Mouse (Mus musculus) lung, postnatal 0 days (tissue): ENCODE results near the gene Syne2. TPM values are rescaled to one million over a fixed set of nuclear protein-coding genes. Genes with fewer than 3 reads are reported as not detected.
A peak's percentile ranks its signal among the peaks of the same experiment; 100 is the strongest.

ENCODE experiments used
- ATAC-seq: fragments of 200-750 bp; cut with Nextera tagmentation; 2 replicates; pipeline ENCODE4 v1.8.0; 2017; ENCODE audit warnings: moderate library complexity
- DNase-seq: peaks from one replicate; pipeline ENCODE4 v3.0.0-alpha.2; 2016; ENCODE audit warnings: low spot score
- H3K27ac ChIP-seq: fragments of 300-500 bp; sonication (generic); 2 replicates; pipeline ENCODE4 v1.5.1; 2014; ENCODE audit warnings: antibody characterized with exemption, mild to moderate bottlenecking, low read length, mixed read lengths
- H3K27me3 ChIP-seq: fragments of 300-500 bp; sonication (generic); replicated peaks from 2 replicates; pipeline ENCODE4 v1.6.1; 2014; ENCODE audit warnings: low read length, mixed read lengths; ENCODE audit not compliant: insufficient read depth
- H3K36me3 ChIP-seq: fragments of 300-500 bp; sonication (generic); 2 replicates; pipeline ENCODE4 v1.6.1; 2014; ENCODE audit warnings: low read length, mixed read lengths; ENCODE audit not compliant: insufficient read depth
- H3K4me1 ChIP-seq: fragments of 300-500 bp; sonication (generic); 2 replicates; pipeline ENCODE4 v1.6.1; 2014; ENCODE audit warnings: antibody characterized with exemption, low read depth, low read length, mixed read lengths; ENCODE audit not compliant: insufficient read depth
- H3K4me2 ChIP-seq: fragments of 300-500 bp; sonication (generic); replicated peaks from 2 replicates; pipeline ENCODE4 v1.6.1; 2014; ENCODE audit warnings: low read depth, mild to moderate bottlenecking, low read length, moderate library complexity, mixed read lengths
- H3K4me3 ChIP-seq: fragments of 300-500 bp; sonication (generic); 2 replicates; pipeline ENCODE4 v1.5.1; 2014; ENCODE audit warnings: low read depth, low read length
- H3K9ac ChIP-seq: fragments of 300-500 bp; sonication (generic); replicated peaks from 2 replicates; pipeline ENCODE4 v1.6.1; 2014; ENCODE audit warnings: low read depth, mild to moderate bottlenecking
- H3K9me3 ChIP-seq: fragments of 300-500 bp; sonication (generic); 2 replicates; pipeline ENCODE4 v1.6.1; 2016; ENCODE audit warnings: low read length, mixed read lengths
- CTCF ChIP-seq: IDR thresholded peaks from 2 replicates; pipeline ENCODE4 v1.5.1; 2016; ENCODE audit warnings: antibody characterized with exemption, mild to moderate bottlenecking
- EP300 ChIP-seq: IDR thresholded peaks from 2 replicates; pipeline ENCODE4 v1.6.1; 2016; ENCODE audit warnings: antibody characterized with exemption, mild to moderate bottlenecking, control low read depth
- WGBS: fragments of 180-500 bp; shearing (Covaris S2); extraction: QIAGEN DNeasy Blood & Tissue Kit; methylation state at CpG from one replicate; pipeline ENCODE4 v1.1.7; 2014; 5-methylcytosine and 5-hydroxymethylcytosine counted together
- polyA plus RNA-seq: library from polyadenylated mRNA; unstranded; fragments of >200 nt; fragmentation: Nextera tagmentation; extraction: Ambion mirVana; gene quantifications from 2 replicates; pipeline ENCODE4 v1.2.1, GENCODE M21; 2015

Gene Syne2
- polyA plus RNA-seq, 1 experiment from 2014 or later = 41.8 TPM

- no peak for TF ChIP-seq EP300
Observed at GRCm38 (mm10) chr12:75922900-75923299, 105.0 kb downstream of the Syne2 start.

GRCm38 (mm10) chr12:75924852-75925251 lies 106.9 kb downstream of the Syne2 start:
- H3K27me3 ChIP-seq = no peaks in the 10 kb centered on the region
- no peak for TF ChIP-seq EP300
- TF ChIP-seq CTCF = no peak
- H3K4me1 ChIP-seq = no peaks in the 10 kb centered on the region
- 88% methylated on average over 11 of the region's 11 CpGs for WGBS
- ATAC-seq = no peak
- H3K36me3 ChIP-seq = peaks cover 30% of the 10 kb centered on the region
- no peaks in the 10 kb centered on the region for H3K9me3 ChIP-seq
- H3K4me3 ChIP-seq = no peak overlapping the region
- H3K9ac ChIP-seq = no peak overlapping the region
- H3K4me2 ChIP-seq = no peak overlapping the region
- no peak for DNase-seq
- H3K27ac ChIP-seq = no peak overlapping the region

More at GRCm38 (mm10) chr12:75922900-75923299, 105.0 kb downstream of the Syne2 start:
- Histone ChIP-seq H3K9me3 (no peaks in the 10 kb centered on the region), H3K4me1 (no peaks in the 10 kb centered on the region), H3K9ac (no peak overlapping the region), H3K36me3 (peaks cover 31% of the 10 kb centered on the region), H3K27me3 (no peaks in the 10 kb centered on the region), H3K4me2 (no peak overlapping the region), H3K4me3 (no peak overlapping the region), H3K27ac (no peak overlapping the region)
- ATAC-seq (peak; percentile 58), DNase-seq (no peak)
- WGBS = 60% methylated on average over 11 of the region's 11 CpGs

GRCm38 (mm10) chr12:75927596-75927995 lies 109.7 kb downstream of the Syne2 start:
- Histone ChIP-seq H3K4me1 (no peaks in the 10 kb centered on the region), H3K27ac (no peak overlapping the region), H3K4me3 (no peak overlapping the region), H3K36me3 (peaks cover 29% of the 10 kb centered on the region), H3K9me3 (no peaks in the 10 kb centered on the region), H3K4me2 (no peak overlapping the region), H3K9ac (no peak overlapping the region), H3K27me3 (no peaks in the 10 kb centered on the region)
- ATAC-seq (peak; percentile 46; the same call in 1 of the 2 replicates), DNase-seq (peak; percentile 20)
- TF ChIP-seq EP300 (no peak), CTCF (no peak)
- WGBS = 71% methylated on average over 1 of the region's 1 CpGs

- no peaks in the 10 kb centered on the region for H3K27me3 ChIP-seq
- TF ChIP-seq EP300 (peak; percentile 73), CTCF (no peak)
- no peak overlapping the region for H3K27ac ChIP-seq
- ATAC-seq (peak; percentile 70), DNase-seq (peak; percentile 62)
- peaks cover 6% of the 10 kb centered on the region for H3K36me3 ChIP-seq
- no peaks in the 10 kb centered on the region; the same call in 1 of the 2 replicates for H3K4me1 ChIP-seq
- 47% methylated on average over 4 of the region's 4 CpGs for WGBS
- no peaks in the 10 kb centered on the region for H3K9me3 ChIP-seq
- H3K9ac ChIP-seq = no peak overlapping the region
- no peak overlapping the region for H3K4me3 ChIP-seq
- H3K4me2 ChIP-seq = no peak overlapping the region
Observed at GRCm38 (mm10) chr12:75933561-75933960, 115.6 kb downstream of the Syne2 start.

GRCm38 (mm10) chr12:75951328-75951727 lies 133.4 kb downstream of the Syne2 start:
- ATAC-seq (no peak), DNase-seq (peak; percentile 42)
- Histone ChIP-seq H3K36me3 (peaks cover 17% of the 10 kb centered on the region), H3K9me3 (no peaks in the 10 kb centered on the region), H3K4me3 (no peak overlapping the region), H3K9ac (no peak overlapping the region), H3K27me3 (no peaks in the 10 kb centered on the region), H3K4me2 (no peak overlapping the region), H3K4me1 (no peaks in the 10 kb centered on the region), H3K27ac (no peak overlapping the region)
- WGBS = 61% methylated on average over 5 of the region's 5 CpGs
- TF ChIP-seq EP300 (no peak), CTCF (peak; percentile 80)

- H3K4me3 ChIP-seq = no peak overlapping the region
- WGBS = 100% methylated on average over 1 of the region's 1 CpGs
- no peaks in the 10 kb centered on the region for H3K4me1 ChIP-seq
- H3K36me3 ChIP-seq = peaks cover 17% of the 10 kb centered on the region
- TF ChIP-seq CTCF (peak; percentile 28), EP300 (no peak)
- no peak overlapping the region for H3K9ac ChIP-seq
- no peak for DNase-seq
- H3K4me2 ChIP-seq = no peak overlapping the region
- no peak for ATAC-seq
- H3K27me3 ChIP-seq = no peaks in the 10 kb centered on the region
- H3K9me3 ChIP-seq = no peaks in the 10 kb centered on the region
- H3K27ac ChIP-seq = no peak overlapping the region
Observed at GRCm38 (mm10) chr12:75952011-75952410, 134.1 kb downstream of the Syne2 start.
